Mouse (Mus musculus) liver, adult 2 months (tissue): Measurements from ENCODE around the gene Apof. TPM values are rescaled to one million over a fixed set of nuclear protein-coding genes. Genes with fewer than 3 reads are reported as not detected.

Experiments
- DNase-seq: peaks from one replicate; pipeline ENCODE4 v3.0.0-alpha.2; 2011; ENCODE audit warnings: low read depth, low spot score; ENCODE audit errors: extremely low read depth
- H3K27ac ChIP-seq: fragments of 200-500 bp; replicated peaks from 2 replicates; pipeline ENCODE4 v1.5.1; 2012; ENCODE audit warnings: low read depth, mild to moderate bottlenecking, control low read depth, inconsistent platforms, low read length; ENCODE audit not compliant: insufficient read depth
- H3K27me3 ChIP-seq: fragments of 200-500 bp; 2 replicates; pipeline ENCODE4 v1.6.1; 2012; ENCODE audit warnings: mild to moderate bottlenecking, moderate library complexity, low read length, inconsistent platforms; ENCODE audit not compliant: control insufficient read depth, insufficient read depth
- H3K36me3 ChIP-seq: fragments of 200-500 bp; 2 replicates; pipeline ENCODE4 v1.6.1; 2012; ENCODE audit warnings: low read length, inconsistent platforms; ENCODE audit not compliant: control insufficient read depth, insufficient read depth
- H3K4me1 ChIP-seq: fragments of 200-500 bp; 2 replicates; pipeline ENCODE4 v1.6.1; 2011; ENCODE audit warnings: low read length; ENCODE audit not compliant: control insufficient read depth, insufficient read depth
- H3K4me3 ChIP-seq: fragments of 200-500 bp; 2 replicates; pipeline ENCODE4 v1.5.1; 2011; ENCODE audit warnings: low read depth, mild to moderate bottlenecking, control low read depth, low read length, moderate library complexity; ENCODE audit not compliant: insufficient read depth
- H3K79me2 ChIP-seq: fragments of 200-500 bp; 2 replicates; pipeline ENCODE4 v1.6.1; 2012; ENCODE audit warnings: inconsistent platforms, mild to moderate bottlenecking, low read length, moderate library complexity; ENCODE audit not compliant: control insufficient read depth, insufficient read depth
- H3K9ac ChIP-seq: fragments of 200-500 bp; 2 replicates; pipeline ENCODE4 v1.6.1; 2012; ENCODE audit warnings: low read depth, mild to moderate bottlenecking, control low read depth, inconsistent platforms, low read length
- CTCF ChIP-seq: fragments of 200-500 bp; IDR thresholded peaks from 2 replicates; pipeline ENCODE4 v1.5.1; 2011; ENCODE audit warnings: low read depth, low read length, control low read depth
- POLR2A ChIP-seq: fragments of 200-500 bp; IDR thresholded peaks from 2 replicates; pipeline ENCODE4 v1.6.1; 2011; ENCODE audit warnings: low read length, control low read depth; ENCODE audit not compliant: insufficient read depth; ENCODE audit errors: extremely low read depth
- WGBS: fragments of 180-500 bp; shearing (Covaris S2); methylation state at CpG from one replicate; pipeline ENCODE4 v1.1.7; 2018; 5-methylcytosine and 5-hydroxymethylcytosine counted together
- polyA plus RNA-seq: library from polyadenylated mRNA; depleted of rRNA; stranded (reverse); fragments of >200 nt; gene quantifications from 2 replicates; pipeline ENCODE4 v1.2.3, GENCODE M21; 2012; rRNA removed
- total RNA-seq: library from RNA; depleted of rRNA; stranded (reverse); fragments of >200 nt; gene quantifications from 2 replicates; pipeline ENCODE4 v1.2.3, GENCODE M21; 2014; rRNA removed

Gene Apof
- total RNA-seq, result 1,199 and 1,422 TPM in 2 replicates
- 2,021 and 2,079 TPM in 2 replicates for polyA plus RNA-seq

- Histone ChIP-seq H3K4me1 (peaks cover 9% of the 10 kb centered on the region), H3K4me3 (peak within 1 kb of the TSS; percentile 79), H3K79me2 (peaks cover 16% of the 10 kb centered on the region; the same call in 1 of the 2 replicates), H3K9ac (peak within 1 kb of the TSS; percentile 82), H3K27me3 (no peaks in the 10 kb centered on the region), H3K36me3 (no peaks in the 10 kb centered on the region), H3K27ac (peak within 1 kb of the TSS; percentile 94)
- no peak for TF ChIP-seq CTCF
- 0 out of 2 replicates have a peak, but pooled peaks have one; percentile 34 for TF ChIP-seq POLR2A
- peak; percentile 99 for DNase-seq
- WGBS, result 28% methylated on average over 6 of the region's 6 CpGs
Measured at GRCm38 (mm10) chr10:128268371-128268770, at the start of gene Apof. TSS of gene Apof (plus strand) at chr10:128268671.

GRCm38 (mm10) chr10:128221533-128222286 lies 46.8 kb upstream of the Apof start:
- TF ChIP-seq CTCF (no peak), POLR2A (no peak)
- no peaks in the 10 kb centered on the region for H3K27me3 ChIP-seq
- peaks cover 8% of the 10 kb centered on the region for H3K4me1 ChIP-seq
- no peak overlapping the region for H3K4me3 ChIP-seq
- H3K79me2 ChIP-seq, result no peaks in the 10 kb centered on the region
- H3K27ac ChIP-seq, result no peak overlapping the region
- WGBS, result 68% methylated on average over 16 of the region's 16 CpGs
- H3K36me3 ChIP-seq, result no peaks in the 10 kb centered on the region
- no peak overlapping the region for H3K9ac ChIP-seq
- no peak for DNase-seq

- no peak overlapping the region for H3K27ac ChIP-seq
- H3K4me3 ChIP-seq, result no peak overlapping the region
- 84% methylated on average over 5 of the region's 5 CpGs for WGBS
- peaks cover 4% of the 10 kb centered on the region for H3K4me1 ChIP-seq
- no peak overlapping the region for H3K9ac ChIP-seq
- H3K79me2 ChIP-seq, result no peaks in the 10 kb centered on the region
- no peak for DNase-seq
- TF ChIP-seq POLR2A (no peak), CTCF (no peak)
- no peaks in the 10 kb centered on the region for H3K27me3 ChIP-seq
- H3K36me3 ChIP-seq, result no peaks in the 10 kb centered on the region
Measured at GRCm38 (mm10) chr10:128225064-128225463, 43.4 kb upstream of the Apof start.

- H3K4me3 ChIP-seq, result no peak within 1 kb of the TSS
- no peaks in the 10 kb centered on the region for H3K27me3 ChIP-seq
- H3K36me3 ChIP-seq, result no peaks in the 10 kb centered on the region
- WGBS, result 82% methylated on average over 4 of the region's 4 CpGs
- H3K9ac ChIP-seq, result no peak within 1 kb of the TSS
- H3K4me1 ChIP-seq, result no peaks in the 10 kb centered on the region; the same call in 1 of the 2 replicates
- H3K79me2 ChIP-seq, result no peaks in the 10 kb centered on the region
- DNase-seq, result no peak
- no peak for TF ChIP-seq CTCF
- TF ChIP-seq POLR2A, result no peak
- no peak within 1 kb of the TSS for H3K27ac ChIP-seq
Measured at GRCm38 (mm10) chr10:128225538-128225937, 42.9 kb upstream of the Apof start, which contains the start of gene Mip. TSS of gene Mip (plus strand) at chr10:128225838.

DNA sequence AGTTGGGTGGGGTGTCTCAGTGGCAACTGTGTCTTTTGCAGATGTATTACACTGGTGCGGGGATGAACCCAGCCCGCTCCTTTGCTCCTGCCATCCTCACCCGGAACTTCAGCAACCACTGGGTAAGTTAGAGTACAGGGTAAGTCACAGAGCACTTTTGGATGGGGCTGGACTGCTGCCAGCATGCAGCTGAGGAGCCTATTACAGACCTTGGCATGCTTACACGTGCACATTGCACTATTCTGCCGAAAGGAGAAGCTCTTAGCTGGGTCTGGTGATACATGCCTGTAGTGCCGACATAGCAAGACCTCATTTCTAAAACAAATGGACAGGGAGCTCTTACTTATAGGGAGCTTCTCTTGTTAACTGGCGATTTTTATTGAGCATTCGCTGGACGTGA lies 40.9 kb upstream of the Apof start:
- H3K4me1 ChIP-seq, result no peaks in the 10 kb centered on the region
- H3K9ac ChIP-seq, result no peak overlapping the region
- TF ChIP-seq CTCF, result no peak
- TF ChIP-seq POLR2A, result no peak

DNA sequence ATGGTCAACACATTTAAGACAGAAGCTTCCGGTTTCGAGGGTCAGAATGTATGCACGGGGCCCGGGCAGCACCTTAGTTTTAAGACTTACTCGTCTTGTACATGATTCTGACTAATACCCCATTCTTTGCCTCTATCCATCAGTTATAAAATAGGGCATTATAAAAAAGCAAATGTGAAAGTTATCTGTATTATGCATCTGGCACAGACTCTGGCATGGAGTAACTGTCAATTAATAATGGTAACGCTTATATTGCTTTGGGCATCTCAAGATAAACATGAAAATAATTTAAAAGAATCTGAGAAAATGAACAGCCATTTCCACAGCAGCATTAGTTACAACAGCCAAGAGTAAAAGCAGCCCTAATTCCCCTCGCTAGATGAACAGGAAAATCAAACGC lies 40.5 kb upstream of the Apof start:
- TF ChIP-seq POLR2A, result no peak
- no peak for TF ChIP-seq CTCF
- no peaks in the 10 kb centered on the region for H3K4me1 ChIP-seq
- WGBS, result 94% methylated on average over 8 of the region's 8 CpGs
- DNase-seq, result no peak
- no peak overlapping the region for H3K4me3 ChIP-seq
- no peaks in the 10 kb centered on the region for H3K36me3 ChIP-seq
- H3K27me3 ChIP-seq, result no peaks in the 10 kb centered on the region
- H3K27ac ChIP-seq, result no peak overlapping the region
- H3K9ac ChIP-seq, result no peak overlapping the region
- H3K79me2 ChIP-seq, result no peaks in the 10 kb centered on the region

More for the DNA sequence above, 40.9 kb upstream of the Apof start:
- Histone ChIP-seq H3K27me3 (no peaks in the 10 kb centered on the region), H3K36me3 (no peaks in the 10 kb centered on the region), H3K79me2 (no peaks in the 10 kb centered on the region), H3K4me3 (no peak overlapping the region), H3K27ac (no peak overlapping the region)
- no peak for DNase-seq
- WGBS, result 80% methylated on average over 9 of the region's 9 CpGs
